Comparison of ENCODE assay signal across 10 mouse cellular contexts in genomic region chr19:7294098-7294876, GRCm38 (mm10). TPM values are rescaled to one million over a fixed set of nuclear protein-coding genes. Genes with fewer than 3 reads are reported as not detected.
A peak's percentile ranks its signal among the peaks of the same experiment; 100 is the strongest.
DNase-seq lines count a peak whose midpoint lies in the region; ATAC-seq and TF ChIP-seq lines count a peak whose summit lies in the region.
"Had no signal": no experiment of that assay in that cellular context is flagged by ENCODE, and none has a peak within 500 bp of the region (broad histone marks: within the 10 kb centered on the region; RNA-seq: fewer than 3 reads in every experiment).

No protein-coding gene starts in this region.

- dilution Hi-C loops in CH12.LX (cut with MboI; ENCODE audit: extremely low pct_ligation_motif_present, extremely low pct_unique_long_range_greater_than_20kb, low sequenced_read_pairs): no loop called here

- H3K27ac ChIP-seq in kidney, adult 2 months (ENCODE audit: insufficient read depth, low read depth, low read length): peak overlapping the region; percentile 94
- no peak overlapping the region for H3K27ac ChIP-seq in CH12.LX (ENCODE audit: insufficient read depth, low read depth)
- peak overlapping the region; percentile 43; the same call in 1 of the 2 replicates for H3K27ac ChIP-seq in cortical plate, adult 2 months (ENCODE audit: insufficient read depth, low read length)
- peak overlapping the region; percentile 93 for H3K27ac ChIP-seq in liver, postnatal 0 days (ENCODE audit: low read depth)

- peak; percentile 33 for ATAC-seq in liver, postnatal 0 days

- 44% methylated on average over 8 of the region's 8 CpGs for WGBS in kidney, adult 2 months
- 33% methylated on average over 8 of the region's 8 CpGs for WGBS in liver, postnatal 0 days (ENCODE audit: insufficient replicate concordance)

- H3K4me3 ChIP-seq in kidney, adult 2 months (ENCODE audit: insufficient read depth, low read depth, low read length): peak overlapping the region; percentile 38
- peak overlapping the region; percentile 70 to 80 (median 72) for H3K4me3 ChIP-seq in CH12.LX (replicated peaks in 1 of 3; ENCODE audit: low read depth in 2 of 3, low read length in 2 of 3, poor library complexity in 1 of 3)
- no peak overlapping the region for H3K4me3 ChIP-seq in cortical plate, adult 2 months (ENCODE audit: insufficient read depth, low read length)
- H3K4me3 ChIP-seq in liver, postnatal 0 days (ENCODE audit: low read depth, low read length): peak overlapping the region; percentile 55
- H3K4me3 ChIP-seq: limb, embryonic 12.5 days had no signal

- H3K9ac ChIP-seq in CH12.LX (ENCODE audit: insufficient read depth, low read depth): peak overlapping the region; percentile 83; the same call in 1 of the 2 replicates
- H3K9ac ChIP-seq in liver, postnatal 0 days (replicated peaks): peak overlapping the region; percentile 78; the same call in 1 of the 2 replicates
- H3K9ac ChIP-seq: limb, embryonic 12.5 days had no signal

- DNase-seq in kidney, adult 2 months: peak; percentile 44
- no peak for DNase-seq in kidney, postnatal 14 days
- DNase-seq in CH12.LX (ENCODE audit: extremely low read depth): no peak
- DNase-seq in liver, postnatal 0 days: no peak
- DNase-seq in Muller cell, postnatal 12 days (ENCODE audit: inconsistent ontology term): no peak
- DNase-seq in frontal cortex, adult 2 months (ENCODE audit: extremely low spot score in 1 of 2, low spot score in 1 of 2): no peak
- DNase-seq in gastrocnemius, adult 8-10 months (ENCODE audit: low spot score in 2 of 2): no peak
- DNase-seq: cerebellum, postnatal 14 days had no signal

- TF ChIP-seq EP300 in CH12.LX (IDR thresholded peaks at IDR 0.05; ENCODE audit: low read length): no peak
- no peak for TF ChIP-seq EP300 in liver, postnatal 0 days (IDR thresholded peaks at IDR 0.05; ENCODE audit: low read depth)

- peaks cover 33% of the 10 kb centered on the region for H3K79me2 ChIP-seq in CH12.LX (replicated peaks; ENCODE audit: control insufficient read depth, extremely low read depth, insufficient read depth, poor library complexity, severe bottlenecking)

- peak overlapping the region; percentile 73 for H3K4me2 ChIP-seq in CH12.LX (ENCODE audit: insufficient read depth, low read depth, poor library complexity, severe bottlenecking)
- H3K4me2 ChIP-seq in liver, postnatal 0 days (ENCODE audit: low read depth, low read length): peak overlapping the region; percentile 79

- TF ChIP-seq POLR2A in kidney, adult 2 months (IDR thresholded peaks at IDR 0.05; ENCODE audit: low read depth, low read length): no peak
- TF ChIP-seq POLR2A in CH12.LX (IDR thresholded peaks at IDR 0.05; ENCODE audit: low read depth, low read length): no peak
- no peak for TF ChIP-seq POLR2A in cortical plate, adult 2 months (IDR thresholded peaks at IDR 0.05; ENCODE audit: extremely low read depth, insufficient read depth, low read length)

- peaks cover 42% of the 10 kb centered on the region for H3K4me1 ChIP-seq in kidney, adult 2 months (ENCODE audit: control insufficient read depth, insufficient read depth, low read length)
- peaks cover 18 to 50% of the 10 kb centered on the region in 2 experiments for H3K4me1 ChIP-seq in CH12.LX (ENCODE audit: control insufficient read depth in 1 of 2, insufficient read depth in 2 of 2)
- peaks cover 25% of the 10 kb centered on the region for H3K4me1 ChIP-seq in cortical plate, adult 2 months (ENCODE audit: control insufficient read depth, insufficient read depth, low read length)
- peaks cover 42% of the 10 kb centered on the region for H3K4me1 ChIP-seq in liver, postnatal 0 days (ENCODE audit: insufficient read depth)

- H3K27me3 ChIP-seq in kidney, adult 2 months (replicated peaks; ENCODE audit: control insufficient read depth, insufficient read depth, low read length): no peaks in the 10 kb centered on the region
- no peaks in the 10 kb centered on the region for H3K27me3 ChIP-seq in CH12.LX (replicated peaks)
- no peaks in the 10 kb centered on the region for H3K27me3 ChIP-seq in liver, postnatal 0 days (ENCODE audit: insufficient read depth, low read length)
- H3K27me3 ChIP-seq: limb, embryonic 12.5 days had no signal

- TF ChIP-seq RAD21 in CH12.LX (IDR thresholded peaks at IDR 0.05; ENCODE audit: low read depth, low read length): no peak

- TF ChIP-seq CTCF in kidney, adult 2 months (conservative IDR thresholded peaks at IDR 0.05; ENCODE audit: insufficient read depth, insufficient read length, low read depth, low read length): no peak
- no peak for TF ChIP-seq CTCF in CH12.LX (conservative IDR thresholded peaks at IDR 0.05 in 1 of 2, IDR thresholded peaks at IDR 0.05 in 1 of 2; ENCODE audit: low read depth in 2 of 2, low read length in 2 of 2)
- no peak for TF ChIP-seq CTCF in cortical plate, adult 2 months (IDR thresholded peaks at IDR 0.05; ENCODE audit: extremely low read depth, insufficient read depth, low read length)
- TF ChIP-seq CTCF in liver, postnatal 0 days (IDR thresholded peaks at IDR 0.05; ENCODE audit: low read depth): no peak

- no peaks in the 10 kb centered on the region for H3K36me3 ChIP-seq in kidney, adult 2 months (ENCODE audit: control insufficient read depth, insufficient read depth, low read length)
- peaks cover 9 to 60% of the 10 kb centered on the region in 2 experiments for H3K36me3 ChIP-seq in CH12.LX (replicated peaks in 1 of 2; ENCODE audit: control insufficient read depth in 1 of 2, insufficient read depth in 1 of 2, low read length in 1 of 2)
- peaks cover 7% of the 10 kb centered on the region for H3K36me3 ChIP-seq in liver, postnatal 0 days (replicated peaks; ENCODE audit: insufficient read depth, low read length)

- no peaks in the 10 kb centered on the region for H3K9me3 ChIP-seq in CH12.LX (replicated peaks; ENCODE audit: low read length)
- H3K9me3 ChIP-seq in liver, postnatal 0 days (ENCODE audit: low read length): no peaks in the 10 kb centered on the region
- H3K9me3 ChIP-seq: limb, embryonic 12.5 days had no signal

- in situ Hi-C loops in CH12.LX (cut with MboI; ENCODE audit: low pct_ligation_motif_present, low pct_unique_long_range_greater_than_20kb, low sequenced_read_pairs): no loop called here

TF ChIP-seq in CH12.LX, 34 proteins besides CTCF, POLR2A, EP300 and RAD21:
- TF ChIP-seq CHD2 (IDR thresholded peaks at IDR 0.05; ENCODE audit: low read length) (no peak), ELF1 (IDR thresholded peaks at IDR 0.05; ENCODE audit: low read depth, low read length) (0 out of 2 replicates have a peak, but pooled peaks have one; percentile 11)

RNA-seq across cellular contexts. Expression of gene Rcor2, which starts 27.2 kb away (rescaled TPM):
- 1.5 and 1.8 TPM in 2 replicates for polyA plus RNA-seq in kidney, adult 2 months (2012; rRNA removed)
- 12.0 and 13.3 TPM in 2 replicates for total RNA-seq in CH12.LX (2012; rRNA removed)
- total RNA-seq in CH12.LX (2014; rRNA removed): 9.2 and 10.3 TPM in 2 replicates
- polyA plus RNA-seq in CH12.LX (2012; ENCODE audit: insufficient read length, low read depth): 22.8 and 28.2 TPM in 2 replicates
- polyA plus RNA-seq in cortical plate, adult 2 months (2012; rRNA removed): 18.9 and 21.8 TPM in 2 replicates
- polyA plus RNA-seq in liver, postnatal 0 days (2015; fragmentation: Nextera tagmentation; extraction: Ambion mirVana): 0.62 and 0.67 TPM in 2 replicates
- polyA plus RNA-seq in frontal cortex, adult 2 months (2012; rRNA removed): 20.2 and 24.6 TPM in 2 replicates
- 1 to 10 TPM; 1.8 to 4.2 (median 2.1) TPM for total RNA-seq in gastrocnemius, adult 8-10 months (2022)

RNA-seq across cellular contexts. Expression of gene Mark2, which starts 47.4 kb away (rescaled TPM):
- 85.0 and 86.5 TPM in 2 replicates for polyA plus RNA-seq in kidney, adult 2 months (2012; rRNA removed)
- 19.0 and 20.6 TPM in 2 replicates for total RNA-seq in CH12.LX (2012; rRNA removed)
- total RNA-seq in CH12.LX (2014; rRNA removed): 6.3 and 8.1 TPM in 2 replicates
- polyA plus RNA-seq in CH12.LX (2012; ENCODE audit: insufficient read length, low read depth): 33.4 and 34.4 TPM in 2 replicates
- 102 and 103 TPM in 2 replicates for polyA plus RNA-seq in cortical plate, adult 2 months (2012; rRNA removed)
- 11.9 and 12.5 TPM in 2 replicates for polyA plus RNA-seq in liver, postnatal 0 days (2015; fragmentation: Nextera tagmentation; extraction: Ambion mirVana)
- polyA plus RNA-seq in frontal cortex, adult 2 months (2012; rRNA removed): 93.6 and 105 TPM in 2 replicates
- 10 to 100 TPM; 31.8 to 40.1 (median 35.2) TPM for total RNA-seq in gastrocnemius, adult 8-10 months (2022)

RNA-seq across cellular contexts. Expression of gene Naa40, which starts 53.3 kb away (rescaled TPM):
- 23.7 and 26.2 TPM in 2 replicates for polyA plus RNA-seq in kidney, adult 2 months (2012; rRNA removed)
- total RNA-seq in CH12.LX (2012; rRNA removed) (40.6 and 45.5 TPM in 2 replicates), CH12.LX (2014; rRNA removed) (63.1 and 65.7 TPM in 2 replicates)
- 61.2 and 69.3 TPM in 2 replicates for polyA plus RNA-seq in CH12.LX (2012; ENCODE audit: insufficient read length, low read depth)
- 62.4 and 64.7 TPM in 2 replicates for polyA plus RNA-seq in cortical plate, adult 2 months (2012; rRNA removed)
- 14.7 and 16.5 TPM in 2 replicates for polyA plus RNA-seq in liver, postnatal 0 days (2015; fragmentation: Nextera tagmentation; extraction: Ambion mirVana)
- 73.6 and 74.1 TPM in 2 replicates for polyA plus RNA-seq in frontal cortex, adult 2 months (2012; rRNA removed)
- 10 to 100 TPM in 3 of 4 experiments, 1 to 10 TPM in 1; 9.2 to 12.4 (median 11.2) TPM for total RNA-seq in gastrocnemius, adult 8-10 months (2022)
